Mouse (Mus musculus) regulatory T cell (primary cell): ENCODE measurements around the gene Lef1.

Source experiments
- in situ Hi-C: fragments of 300-600 bp; cut with MboI, MseI; formaldehyde crosslinking; loops from one replicate; pipeline ENCODE4 v1.15.1; 2025; ENCODE audit warnings: high pct_unique_total_duplicates

Gene Lef1

GRCm38 (mm10) chr3:131110191-131111150, at the start of gene Lef1:
Gene Lef1 (plus strand): TSS chr3:131110471.
- in situ Hi-C loops: loop anchor here (5.0 kb wide), 1 partner anchor 97 kb away; no protein-coding TSS in a partner anchor

DNA sequence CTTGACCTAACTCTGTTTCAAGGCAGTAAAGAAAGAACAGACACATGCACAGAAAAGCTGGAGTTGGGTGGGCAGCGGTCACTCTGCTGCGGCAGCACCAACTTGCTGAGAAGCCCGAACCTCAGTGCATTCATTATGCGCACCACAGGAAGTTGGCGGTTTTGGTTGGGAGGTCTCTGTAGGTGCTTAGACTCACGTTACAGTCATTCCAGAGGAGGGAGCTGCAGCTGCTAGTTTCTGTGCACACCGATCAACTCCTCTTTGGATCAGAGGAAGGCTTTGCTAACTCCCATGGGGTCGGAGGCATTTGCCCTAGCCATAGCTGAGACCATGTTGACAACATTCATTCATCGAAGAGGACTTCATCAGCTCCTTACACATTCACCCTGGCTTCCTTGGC, 45.3 kb upstream of the Lef1 start:
- in situ Hi-C loops: no loop called here

GRCm38 (mm10) chr3:131066171-131066570, 44.1 kb upstream of the Lef1 start:
- in situ Hi-C loops: no loop called here

DNA sequence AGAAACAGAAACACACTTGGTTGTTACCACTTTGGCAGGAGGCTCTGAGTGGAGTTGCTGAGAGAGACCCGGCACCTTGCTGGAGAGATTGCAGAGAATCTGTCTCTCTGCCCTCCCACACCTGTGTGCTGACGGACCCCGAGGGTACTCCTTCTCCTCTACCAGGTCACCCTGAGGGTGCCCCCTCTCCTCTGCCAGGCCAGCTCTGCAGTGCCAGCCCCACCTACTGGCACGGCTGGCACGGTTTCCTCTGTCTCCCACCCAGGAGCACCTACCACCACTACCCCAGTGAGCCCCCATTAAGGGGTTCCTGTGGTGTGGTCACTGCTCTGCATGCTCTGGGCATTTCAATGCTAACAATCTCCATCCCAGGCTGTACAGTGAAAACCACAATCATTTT, 42.3 kb upstream of the Lef1 start:
- in situ Hi-C loops: no loop called here

- in situ Hi-C loops: no loop called here
These were observed 40.1 kb upstream of the Lef1 start for GRCm38 (mm10) chr3:131070210-131070609.

DNA sequence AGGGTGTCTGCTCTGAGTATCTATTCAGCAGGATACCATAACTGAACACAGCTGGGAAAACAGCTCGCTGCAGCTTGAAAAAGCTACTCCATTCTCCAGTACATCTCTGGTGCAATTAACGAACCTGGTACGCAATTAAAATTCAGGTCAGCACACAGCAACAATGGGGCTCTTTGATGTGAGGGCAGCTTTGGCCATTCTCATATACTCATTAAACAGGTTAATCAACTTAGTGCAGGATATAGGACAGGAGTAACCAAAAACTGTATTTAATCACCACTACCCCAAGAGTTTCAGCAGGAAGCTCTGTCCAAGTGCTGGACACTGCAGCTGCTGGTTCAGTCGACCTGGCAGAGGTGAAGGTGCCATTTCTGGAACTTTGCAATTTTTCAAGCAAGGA, 37.6 kb upstream of the Lef1 start:
- in situ Hi-C loops: no loop called here

DNA sequence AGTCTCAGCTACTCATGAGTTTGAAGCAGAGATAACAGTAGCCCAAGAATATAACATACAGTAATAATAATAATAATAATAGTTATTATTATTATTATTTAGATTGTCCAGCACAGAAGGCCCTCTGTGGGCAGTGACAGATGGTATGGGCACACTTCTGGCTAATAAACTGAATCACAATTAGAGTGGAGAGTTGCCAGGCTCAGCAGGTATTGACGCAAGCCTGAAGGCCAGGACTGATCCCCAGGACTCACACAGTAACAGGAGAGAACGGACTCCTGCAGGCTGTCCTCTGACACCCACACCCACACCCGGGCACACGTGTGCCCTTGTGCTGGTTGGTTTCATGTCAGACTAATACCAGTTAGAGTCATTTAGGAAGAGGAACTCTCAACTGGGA, 36.3 kb upstream of the Lef1 start:
- in situ Hi-C loops: no loop called here

- in situ Hi-C loops: no loop called here
These were observed 32.1 kb upstream of the Lef1 start for GRCm38 (mm10) chr3:131078041-131078621.

- in situ Hi-C loops: no loop called here
These were observed 31.6 kb upstream of the Lef1 start for GRCm38 (mm10) chr3:131078719-131079118.

- in situ Hi-C loops: no loop called here
These were observed 26.5 kb upstream of the Lef1 start for GRCm38 (mm10) chr3:131083722-131084121.

GRCm38 (mm10) chr3:131084718-131085561, 25.3 kb upstream of the Lef1 start:
- in situ Hi-C loops: no loop called here

DNA sequence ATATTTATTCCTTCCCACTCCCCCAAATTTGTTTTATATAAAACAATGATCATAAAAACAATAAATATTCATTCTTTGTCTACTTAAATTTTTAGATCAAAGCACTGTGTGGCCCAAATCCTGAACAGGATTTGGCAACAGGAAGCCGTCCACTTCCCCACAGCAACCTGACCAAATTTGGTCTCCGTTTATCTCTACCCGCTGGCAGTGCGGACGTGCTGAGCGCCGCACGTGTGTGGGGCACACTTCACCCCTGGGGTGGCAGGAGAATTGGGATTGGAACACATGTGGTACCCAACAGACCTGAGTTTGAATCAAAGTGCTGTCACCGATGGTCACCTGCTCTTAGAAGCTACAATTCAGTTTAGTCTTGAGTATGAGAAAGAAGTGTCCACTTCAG, 24.3 kb upstream of the Lef1 start:
- in situ Hi-C loops: no loop called here

- in situ Hi-C loops: loop anchor here (5.0 kb wide), 1 partner anchor 67 kb away; no protein-coding TSS in a partner anchor
These were observed 20.6 kb upstream of the Lef1 start for GRCm38 (mm10) chr3:131089721-131090120.

DNA sequence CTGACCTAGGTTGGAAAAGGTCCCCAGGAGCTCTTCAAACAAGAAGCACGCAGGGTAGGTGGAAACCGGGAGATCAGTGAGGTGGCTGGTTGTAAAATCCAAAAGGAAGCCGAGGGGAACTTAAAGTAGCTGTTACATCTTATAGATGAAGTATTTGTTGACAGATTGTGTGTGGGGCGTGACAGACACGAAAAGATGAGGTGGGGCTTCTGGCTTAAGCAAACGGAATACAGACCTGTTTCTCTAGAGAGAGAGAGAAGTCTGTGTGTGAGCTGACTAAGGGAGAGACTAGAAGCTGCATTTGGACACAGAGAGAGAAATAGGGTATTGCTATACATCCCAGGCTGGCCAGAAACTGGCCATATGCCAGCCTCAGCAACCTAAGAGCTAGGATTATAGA, 18.2 kb upstream of the Lef1 start:
- in situ Hi-C loops: loop anchor here (5.0 kb wide), 1 partner anchor 70 kb away; no protein-coding TSS in a partner anchor

- in situ Hi-C loops: loop anchor here (5.0 kb wide), 1 partner anchor 71 kb away; no protein-coding TSS in a partner anchor
These were observed 16.5 kb upstream of the Lef1 start for GRCm38 (mm10) chr3:131093736-131094135.

GRCm38 (mm10) chr3:131096105-131096504, 14.2 kb upstream of the Lef1 start:
- in situ Hi-C loops: no loop called here

- in situ Hi-C loops: no loop called here
These were observed 8.0 kb upstream of the Lef1 start for GRCm38 (mm10) chr3:131102191-131102774.

DNA sequence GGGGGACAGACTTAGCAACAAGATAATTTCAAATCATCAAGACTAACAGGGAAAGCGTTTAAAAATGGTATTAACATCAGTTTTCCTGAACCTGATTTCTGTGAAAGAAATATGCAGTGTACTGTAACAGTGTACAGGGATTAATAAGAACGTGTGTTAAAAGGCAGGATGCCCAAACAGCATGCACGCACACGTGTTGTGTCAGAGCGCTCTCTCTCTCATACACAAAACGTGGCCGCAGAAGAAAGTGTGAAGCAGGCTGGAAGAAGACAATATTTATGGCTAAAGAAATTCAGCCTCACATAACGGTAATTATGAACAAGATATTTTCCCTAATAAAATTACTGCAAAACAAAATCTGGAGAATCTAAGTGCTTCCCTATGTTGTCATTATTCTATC, 4.9 kb upstream of the Lef1 start:
- in situ Hi-C loops: no loop called here

- in situ Hi-C loops: no loop called here
These were observed 4.3 kb upstream of the Lef1 start for GRCm38 (mm10) chr3:131105940-131106401.

DNA sequence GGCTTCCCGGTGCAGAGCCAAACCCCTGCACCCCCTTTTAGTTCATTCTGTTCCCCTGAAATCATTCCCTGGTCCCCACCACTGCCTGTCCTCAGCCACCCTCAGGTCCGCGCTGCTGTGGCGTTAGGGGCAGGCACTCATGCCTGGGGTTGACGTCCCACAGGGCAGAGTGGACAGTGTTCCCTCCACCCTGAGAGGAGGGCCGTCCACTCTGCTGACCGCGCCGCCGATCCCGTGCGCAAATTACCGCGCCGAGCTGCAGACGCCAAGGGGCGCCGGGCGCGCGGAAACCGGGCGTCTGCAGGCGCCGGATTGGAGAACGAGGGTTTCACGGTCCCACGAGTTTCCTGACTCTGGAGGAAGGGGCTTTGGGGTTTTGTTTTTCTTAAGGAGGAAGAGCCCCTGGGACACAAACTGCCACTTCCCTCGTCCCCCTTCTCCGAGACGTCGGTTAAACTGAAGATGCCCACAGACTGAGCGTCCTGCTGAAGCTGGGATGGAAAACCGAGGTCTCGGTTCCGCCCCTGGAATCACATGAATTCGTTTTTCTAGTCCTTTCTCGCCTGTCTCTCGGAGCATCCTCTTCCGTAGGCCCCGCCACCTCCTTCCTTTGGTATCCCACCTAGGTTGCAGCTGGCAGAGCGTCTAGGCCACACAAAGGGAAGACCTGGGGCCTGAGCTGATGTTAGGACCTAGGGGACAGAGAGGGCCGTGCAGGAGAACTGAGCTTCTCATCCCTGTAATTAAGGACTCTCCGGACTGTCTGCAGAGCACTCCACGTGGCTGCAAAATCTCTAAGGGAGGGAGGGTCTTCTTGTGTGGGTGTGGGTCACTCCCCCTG, 3.6 kb upstream of the Lef1 start:
- in situ Hi-C loops: no loop called here
